Mouse (Mus musculus) frontal cortex, postnatal 10 days (tissue): Measurements from ENCODE around the gene Tmem39b.
"Not testable (repeated sequence)": the region's sequence is repeated elsewhere in the genome, so short reads cannot be mapped to it uniquely, and the experiment has no call there.

ENCODE experiments used
- DNase-seq, 2 experiments: peaks; one replicate each; pipeline ENCODE4 v3.0.0; 2022; ENCODE audit warnings: low spot score in 2 of 2, mixed read lengths in 1 of 2

Tmem39b gene

GRCm38 (mm10) chr4:129696158-129696985 lies at the start of gene Tmem39b:
Gene Tmem39b, minus strand, starts transcription at chr4:129696838.
- DNase-seq: peak; percentile 83 to 89

- no peak for DNase-seq
Measured at GRCm38 (mm10) chr4:129746106-129746505, 49.5 kb upstream of the Tmem39b start.

- DNase-seq: no peak
Measured at GRCm38 (mm10) chr4:129743494-129743893, 46.9 kb upstream of the Tmem39b start.

GRCm38 (mm10) chr4:129743010-129743390 lies 46.4 kb upstream of the Tmem39b start:
- DNase-seq: peak; percentile 11 to 31

- DNase-seq: peak; percentile 93 to 96
Measured at GRCm38 (mm10) chr4:129742232-129743009, 45.8 kb upstream of the Tmem39b start, which contains the start of gene Khdrbs1. Gene Khdrbs1, minus strand, starts transcription at chr4:129742303.

- DNase-seq: no peak
Measured at GRCm38 (mm10) chr4:129741974-129742231, 45.3 kb upstream of the Tmem39b start.

GRCm38 (mm10) chr4:129741251-129741973 lies 44.8 kb upstream of the Tmem39b start:
- peak; percentile 38 to 40 for DNase-seq

- no peak for DNase-seq
Measured at GRCm38 (mm10) chr4:129739111-129739645, 42.5 kb upstream of the Tmem39b start.

- DNase-seq: no peak
Measured at GRCm38 (mm10) chr4:129736173-129736572, 39.5 kb upstream of the Tmem39b start.

GRCm38 (mm10) chr4:129735485-129735884 lies 38.8 kb upstream of the Tmem39b start:
- not testable (repeated sequence) for DNase-seq

GRCm38 (mm10) chr4:129731423-129731822 lies 34.8 kb upstream of the Tmem39b start:
- no peak for DNase-seq

- no peak for DNase-seq
Measured at GRCm38 (mm10) chr4:129716310-129716709, 19.7 kb upstream of the Tmem39b start.

GRCm38 (mm10) chr4:129709486-129710129 lies 13.0 kb upstream of the Tmem39b start:
- no peak for DNase-seq

- DNase-seq: no peak
Measured at GRCm38 (mm10) chr4:129706750-129707149, 10.1 kb upstream of the Tmem39b start.

GRCm38 (mm10) chr4:129702454-129702853 lies 5.8 kb upstream of the Tmem39b start:
- peak; percentile 79 to 83 for DNase-seq

- DNase-seq: peak; percentile 71 to 80
Measured at GRCm38 (mm10) chr4:129701503-129702377, 5.1 kb upstream of the Tmem39b start.

GRCm38 (mm10) chr4:129700661-129701060 lies 4.0 kb upstream of the Tmem39b start:
- DNase-seq: not testable (repeated sequence)

GRCm38 (mm10) chr4:129700216-129700615 lies 3.6 kb upstream of the Tmem39b start:
- DNase-seq: no peak

GRCm38 (mm10) chr4:129697191-129697590 lies 553 bp upstream of the Tmem39b start:
- DNase-seq: no peak

GRCm38 (mm10) chr4:129695815-129696157 lies 852 bp downstream of the Tmem39b start:
- DNase-seq: no peak

GRCm38 (mm10) chr4:129684531-129684930 lies 12.1 kb downstream of the Tmem39b start:
- DNase-seq: no peak
